Mouse (Mus musculus) CH12.LX (cell line): Measurements from ENCODE around the gene Ell3. TPM values are rescaled to one million over a fixed set of nuclear protein-coding genes. Genes with fewer than 3 reads are reported as not detected.

ENCODE experiments used
- DNase-seq: peaks from one replicate; pipeline ENCODE4 v3.0.0-alpha.2; 2013; ENCODE audit errors: extremely low read depth
- H3K27ac ChIP-seq: 2 replicates; pipeline ENCODE4 v1.5.1; 2012; ENCODE audit warnings: low read depth, mild to moderate bottlenecking, control low read depth, moderate library complexity; ENCODE audit not compliant: insufficient read depth
- H3K27me3 ChIP-seq: replicated peaks from 2 replicates; pipeline ENCODE3; 2012; ENCODE audit warnings: inconsistent platforms
- H3K36me3 ChIP-seq, 2 experiments: replicated peaks in 1 of 2; 2 replicates each; pipeline versions ENCODE3 to v1.6.1; 2012; ENCODE audit warnings: inconsistent platforms in 1 of 2, low read length in 1 of 2, mild to moderate bottlenecking in 1 of 2, mixed read lengths in 1 of 2, moderate library complexity in 1 of 2; ENCODE audit not compliant: control insufficient read depth in 1 of 2, insufficient read depth in 1 of 2
- H3K4me1 ChIP-seq, 2 experiments: 2 replicates each; pipeline ENCODE4 v1.6.1; 2012; ENCODE audit warnings: inconsistent platforms in 1 of 2, moderate library complexity in 1 of 2; ENCODE audit not compliant: insufficient read depth in 2 of 2, control insufficient read depth in 1 of 2
- H3K4me2 ChIP-seq: 2 replicates; pipeline ENCODE4 v1.6.1; 2012; ENCODE audit warnings: low read depth, mild to moderate bottlenecking, control low read depth; ENCODE audit not compliant: poor library complexity, insufficient read depth, severe bottlenecking
- H3K4me3 ChIP-seq, 3 experiments: fragments of 150-350 bp in 1 of 3; sonication (generic) in 1 of 3; replicated peaks in 1 of 3; 2 replicates each; pipeline versions ENCODE3 to v1.5.1; 2011 to 2012; ENCODE audit warnings: low read depth in 2 of 3, low read length in 2 of 3, mild to moderate bottlenecking in 2 of 3, moderate library complexity in 2 of 3, control low read depth in 1 of 3, improper control_type of control experiment in 1 of 3, inconsistent platforms in 1 of 3, mixed read lengths in 1 of 3; ENCODE audit not compliant: poor library complexity in 1 of 3
- H3K79me2 ChIP-seq: replicated peaks from 2 replicates; pipeline ENCODE4 v1.6.1; 2012; ENCODE audit warnings: mild to moderate bottlenecking, moderate library complexity; ENCODE audit not compliant: control insufficient read depth, poor library complexity, insufficient read depth, severe bottlenecking; ENCODE audit errors: extremely low read depth
- H3K9ac ChIP-seq: 2 replicates; pipeline ENCODE4 v1.6.1; 2012; ENCODE audit warnings: low read depth, mild to moderate bottlenecking, control low read depth, moderate library complexity; ENCODE audit not compliant: insufficient read depth
- H3K9me3 ChIP-seq: replicated peaks from 2 replicates; pipeline ENCODE3; 2012; ENCODE audit warnings: low read length, inconsistent platforms, mixed read lengths
- BHLHE40 ChIP-seq: IDR thresholded peaks from 2 replicates; pipeline ENCODE4 v1.6.1; 2011; ENCODE audit warnings: mild to moderate bottlenecking, low read depth, low read length, improper control_type of control experiment
- CHD1 ChIP-seq: IDR thresholded peaks from 2 replicates; pipeline ENCODE4 v1.6.1; 2012; ENCODE audit warnings: low read depth, low read length, improper control_type of control experiment, inconsistent platforms
- CTCF ChIP-seq, 2 experiments: IDR thresholded peaks in 1 of 2; conservative IDR thresholded peaks in 1 of 2; 2 replicates each; pipeline ENCODE4 v1.5.1; 2011 to 2012; ENCODE audit warnings: low read depth in 2 of 2, low read length in 2 of 2, improper control_type of control experiment in 1 of 2, inconsistent platforms in 1 of 2, mild to moderate bottlenecking in 1 of 2, moderate library complexity in 1 of 2
- JUND ChIP-seq: conservative IDR thresholded peaks from 2 replicates; pipeline ENCODE4 v1.6.1; 2011; ENCODE audit warnings: low read depth, low read length, improper control_type of control experiment
- MAX ChIP-seq: IDR thresholded peaks from 2 replicates; pipeline ENCODE4 v1.6.1; 2011; ENCODE audit warnings: low read length, improper control_type of control experiment
- POLR2A ChIP-seq: IDR thresholded peaks from 2 replicates; pipeline ENCODE4 v1.6.1; 2011; ENCODE audit warnings: low read depth, mild to moderate bottlenecking, improper control_type of control experiment, low read length
- RAD21 ChIP-seq: IDR thresholded peaks from 2 replicates; pipeline ENCODE4 v1.6.1; 2011; ENCODE audit warnings: low read depth, mild to moderate bottlenecking, low read length, improper control_type of control experiment, moderate library complexity
- SMC3 ChIP-seq: IDR thresholded peaks from 2 replicates; pipeline ENCODE4 v1.6.1; 2011; ENCODE audit warnings: low read depth, low read length, improper control_type of control experiment
- dilution Hi-C: fragments of 300-500 bp; cut with MboI; formaldehyde crosslinking; loops from 2 replicates; pipeline ENCODE4 v1.14.3; 2020; ENCODE audit warnings: low sequenced_read_pairs; ENCODE audit not compliant: extremely low pct_unique_long_range_greater_than_20kb, extremely low pct_ligation_motif_present
- in situ Hi-C: fragments of 300-500 bp; cut with MboI; formaldehyde crosslinking; loops from 3 replicates; pipeline ENCODE4 v1.14.3; 2019; ENCODE audit warnings: low sequenced_read_pairs, low pct_ligation_motif_present, low pct_unique_long_range_greater_than_20kb, mixed read lengths
- polyA plus RNA-seq: library from polyadenylated mRNA; unstranded; fragments of >175 nt; gene quantifications from 2 replicates; pipeline ENCODE4 v1.2.1, GENCODE M21; 2012; ENCODE audit warnings: low read depth; ENCODE audit not compliant: insufficient read length
- total RNA-seq, 2 experiments: library from RNA; depleted of rRNA; stranded (reverse); fragments of 300-350 nt in 1 of 2; fragments of >200 nt in 1 of 2; gene quantifications; 2 replicates each; pipeline ENCODE4 v1.2.3; 2012 to 2014

The Ell3 gene
- total and polyA plus RNA-seq, 3 experiments, result 0.38 to 2.3 (median 1.0) TPM

GRCm38 (mm10) chr2:121403296-121403695 is 40.8 kb downstream of the Ell3 start:
- Histone ChIP-seq H3K4me2 (no peak overlapping the region), H3K27ac (no peak overlapping the region), H3K27me3 (no peaks in the 10 kb centered on the region)
- dilution Hi-C loops, result no loop called here
- in situ Hi-C loops, result no loop called here
- no peak for TF ChIP-seq POLR2A
- no peak for TF ChIP-seq JUND
- no peak for TF ChIP-seq MAX
- TF ChIP-seq, all 38 proteins: peak for 0
- H3K4me3 ChIP-seq, result no peak overlapping the region
- no peaks in the 10 kb centered on the region for H3K4me1 ChIP-seq
- no peaks in the 10 kb centered on the region for H3K79me2 ChIP-seq
- H3K36me3 ChIP-seq, result no peaks in the 10 kb centered on the region
- no peaks in the 10 kb centered on the region for H3K9me3 ChIP-seq
- no peak for DNase-seq
- H3K9ac ChIP-seq, result no peak overlapping the region

DNA sequence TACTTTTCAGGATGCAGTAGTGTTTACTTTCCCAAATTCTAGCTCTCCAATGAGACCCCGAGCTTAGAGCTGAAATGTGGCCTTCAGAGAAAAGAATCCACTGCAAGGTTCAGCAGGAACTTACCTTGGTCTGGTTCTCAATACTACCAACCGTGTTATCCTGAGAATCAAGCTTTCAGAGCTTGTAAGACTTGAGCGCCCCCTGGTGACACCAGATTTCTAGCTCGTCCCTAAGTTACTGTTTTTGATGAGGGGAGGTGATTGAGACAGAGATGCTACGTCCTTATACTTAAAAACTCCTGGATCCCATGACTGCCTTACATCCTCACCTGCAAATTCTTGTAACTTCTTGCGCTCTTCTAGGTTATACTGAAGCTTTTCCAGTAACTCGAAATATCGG is 47.5 kb downstream of the Ell3 start:
- Histone ChIP-seq H3K9me3 (no peaks in the 10 kb centered on the region), H3K27ac (no peak overlapping the region), H3K27me3 (no peaks in the 10 kb centered on the region), H3K4me3 (no peak overlapping the region), H3K79me2 (no peaks in the 10 kb centered on the region), H3K4me2 (no peak overlapping the region), H3K4me1 (no peaks in the 10 kb centered on the region), H3K9ac (no peak overlapping the region), H3K36me3 (peaks cover 0 to 8% of the 10 kb centered on the region in 2 experiments)
- DNase-seq, result peak; percentile 83
- in situ Hi-C loops (no loop called here), dilution Hi-C loops (no loop called here)
- TF ChIP-seq CHD1 (no peak), SMC3 (peak; percentile 70), RAD21 (peak; percentile 84), CTCF (conservative IDR thresholded peaks at IDR 0.05 in 1 of 2, IDR thresholded peaks at IDR 0.05 in 1 of 2; ENCODE audit: low read depth in 2 of 2, low read length in 2 of 2) (peak; percentile 57 to 86; a peak in 3 of 4 replicates), BHLHE40 (no peak)

Other genes starting within 250 kb of the Ell3 start
- 41.7 and 55.2 TPM in 2 replicates for gene Trp53bp1, start 172.9 kb downstream of the Ell3 start, total RNA-seq (2012; rRNA removed)
- 30.1 and 38.0 TPM in 2 replicates for gene Trp53bp1, start 172.9 kb downstream of the Ell3 start, total RNA-seq (2014; rRNA removed)
- gene Trp53bp1, start 172.9 kb downstream of the Ell3 start, polyA plus RNA-seq, result 68.7 and 77.6 TPM in 2 replicates
- gene Map1a, start 154.7 kb downstream of the Ell3 start, total RNA-seq (2012; rRNA removed), result 0.38 and 0.92 TPM in 2 replicates
- gene Map1a, start 154.7 kb downstream of the Ell3 start, total RNA-seq (2014; rRNA removed), result 0.11 and 0.16 TPM in 2 replicates
- 7.2 and 7.3 TPM in 2 replicates for gene Map1a, start 154.7 kb downstream of the Ell3 start, polyA plus RNA-seq
- 11.0 and 11.9 TPM in 2 replicates for gene Ppip5k1, start 88.9 kb downstream of the Ell3 start, total RNA-seq (2012; rRNA removed)
- 4.5 and 4.6 TPM in 2 replicates for gene Ppip5k1, start 88.9 kb downstream of the Ell3 start, total RNA-seq (2014; rRNA removed)
- 10.4 and 12.3 TPM in 2 replicates for gene Ppip5k1, start 88.9 kb downstream of the Ell3 start, polyA plus RNA-seq
- gene Ckmt1, start 86.6 kb downstream of the Ell3 start, total RNA-seq (2012; rRNA removed), result 3.8 and 3.9 TPM in 2 replicates
- gene Ckmt1, start 86.6 kb downstream of the Ell3 start, total RNA-seq (2014; rRNA removed), result 0.43 TPM in 1 of 2 replicates, not detected in the other
- 2.6 and 5.1 TPM in 2 replicates for gene Ckmt1, start 86.6 kb downstream of the Ell3 start, polyA plus RNA-seq
- 4.8 and 6.3 TPM in 2 replicates for gene Strc, start 57.1 kb downstream of the Ell3 start, total RNA-seq (2012; rRNA removed)
- gene Strc, start 57.1 kb downstream of the Ell3 start, total RNA-seq (2014; rRNA removed), result 1.6 and 2.0 TPM in 2 replicates
- gene Strc, start 57.1 kb downstream of the Ell3 start, polyA plus RNA-seq, result 6.2 and 9.2 TPM in 2 replicates
- 54.5 and 86.7 TPM in 2 replicates for gene Pdia3, start 30.5 kb downstream of the Ell3 start, total RNA-seq (2012; rRNA removed)
- gene Pdia3, start 30.5 kb downstream of the Ell3 start, total RNA-seq (2014; rRNA removed), result 169 and 184 TPM in 2 replicates
- 356 and 406 TPM in 2 replicates for gene Pdia3, start 30.5 kb downstream of the Ell3 start, polyA plus RNA-seq
- 0.89 and 1.5 TPM in 2 replicates for gene Catsper2, start 30.5 kb downstream of the Ell3 start, total RNA-seq (2012; rRNA removed)
- gene Catsper2, start 30.5 kb downstream of the Ell3 start, total RNA-seq (2014; rRNA removed), result 1.2 and 2.2 TPM in 2 replicates
- 1.8 TPM in 2 replicates for gene Catsper2, start 30.5 kb downstream of the Ell3 start, polyA plus RNA-seq
- 164 and 189 TPM in 2 replicates for gene Serf2, start 4.9 kb upstream of the Ell3 start, total RNA-seq (2012; rRNA removed)
- 116 TPM in 2 replicates for gene Serf2, start 4.9 kb upstream of the Ell3 start, total RNA-seq (2014; rRNA removed)
- gene Serf2, start 4.9 kb upstream of the Ell3 start, polyA plus RNA-seq, result 222 and 255 TPM in 2 replicates
- 15.4 and 23.2 TPM in 2 replicates for gene Hypk, start 9.0 kb upstream of the Ell3 start, total RNA-seq (2012; rRNA removed)
- gene Hypk, start 9.0 kb upstream of the Ell3 start, total RNA-seq (2014; rRNA removed), result 11.7 and 13.3 TPM in 2 replicates
- gene Hypk, start 9.0 kb upstream of the Ell3 start, polyA plus RNA-seq, result 119 and 174 TPM in 2 replicates
- gene Serinc4, start 12.5 kb upstream of the Ell3 start, total RNA-seq (2012; rRNA removed), result 0.89 and 1.0 TPM in 2 replicates
- 0.17 TPM in 1 of 2 replicates, not detected in the other for gene Serinc4, start 12.5 kb upstream of the Ell3 start, total RNA-seq (2014; rRNA removed)
- 0.29 and 1.2 TPM in 2 replicates for gene Serinc4, start 12.5 kb upstream of the Ell3 start, polyA plus RNA-seq
- 15.6 and 17.3 TPM in 2 replicates for gene Mfap1b, start 29.8 kb upstream of the Ell3 start, total RNA-seq (2012; rRNA removed)
- gene Mfap1b, start 29.8 kb upstream of the Ell3 start, total RNA-seq (2014; rRNA removed), result 24.3 TPM in 2 replicates
- 29.7 and 33.2 TPM in 2 replicates for gene Mfap1b, start 29.8 kb upstream of the Ell3 start, polyA plus RNA-seq
- gene Mfap1a, start 62.4 kb upstream of the Ell3 start, total RNA-seq (2012; rRNA removed), result 14.0 and 16.8 TPM in 2 replicates
- gene Mfap1a, start 62.4 kb upstream of the Ell3 start, total RNA-seq (2014; rRNA removed), result 13.5 and 13.7 TPM in 2 replicates
- 23.7 and 27.3 TPM in 2 replicates for gene Mfap1a, start 62.4 kb upstream of the Ell3 start, polyA plus RNA-seq
- gene Wdr76, start 62.4 kb upstream of the Ell3 start, total RNA-seq (2012; rRNA removed), result 17.4 and 20.6 TPM in 2 replicates
- 28.6 and 29.9 TPM in 2 replicates for gene Wdr76, start 62.4 kb upstream of the Ell3 start, total RNA-seq (2014; rRNA removed)
- gene Wdr76, start 62.4 kb upstream of the Ell3 start, polyA plus RNA-seq, result 22.7 and 26.9 TPM in 2 replicates